Mouse (Mus musculus): Measurements from ENCODE around the gene Zmym6. TPM values are rescaled to one million over a fixed set of nuclear protein-coding genes. Genes with fewer than 3 reads are reported as not detected.

Gene Zmym6
- polyA plus RNA-seq, 2 experiments = 18.7 to 34.4 TPM

DNA sequence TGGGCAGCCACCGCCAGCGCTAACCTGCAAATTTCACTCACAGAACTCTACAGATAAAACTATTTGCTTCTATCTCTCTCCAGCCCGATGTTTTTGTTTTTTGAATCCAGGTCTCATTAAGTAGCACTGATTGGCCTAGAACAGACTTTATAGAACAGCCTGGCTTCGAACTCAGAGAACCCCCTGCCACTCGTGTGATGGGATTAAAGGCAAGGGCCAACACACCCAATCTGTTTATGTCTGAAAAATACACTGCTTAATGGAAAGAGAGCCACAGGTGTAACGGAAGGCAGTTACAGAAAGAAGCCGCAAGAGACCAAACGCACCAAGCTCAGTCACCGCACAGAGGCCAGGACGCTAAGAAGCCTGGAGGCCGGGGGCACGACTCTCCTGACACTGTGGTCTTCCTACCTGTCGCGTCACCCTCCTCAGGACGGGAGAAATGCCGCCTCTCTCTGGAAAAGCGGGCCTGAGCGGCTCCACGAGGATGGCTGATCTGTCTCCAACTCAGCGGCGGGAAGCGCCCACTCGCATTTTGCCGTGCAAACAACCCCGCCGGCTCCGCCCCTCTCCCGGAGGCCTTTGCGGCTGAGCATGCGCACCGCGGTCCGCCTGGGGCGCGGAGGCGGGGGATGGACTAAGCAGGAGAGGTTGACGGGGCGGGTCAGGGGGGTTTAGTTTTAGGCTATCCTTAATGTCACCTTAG lies 16.4 kb upstream of the Zmym6 start, which contains the start of gene Zmym1:
TSS of gene Zmym1 (minus strand) at position 568 of the 706 bp plus-strand sequence.
- H3K27ac ChIP-seq (replicated peaks; ENCODE audit: low read depth, low read length) = 0 out of 2 replicates have a peak within 1 kb of the TSS, but pooled peaks have one; percentile 29
- 2% methylated on average over 25 of the region's 38 CpGs for WGBS
- H3K27me3 ChIP-seq (ENCODE audit: control insufficient read depth, insufficient read depth, low read length) = no peaks in the 10 kb centered on the region
- peaks cover 21% of the 10 kb centered on the region for H3K36me3 ChIP-seq (ENCODE audit: control insufficient read depth, insufficient read depth, low read length)
- ATAC-seq (ENCODE audit: low FRiP score, low read depth) = peak; percentile 96
- peak within 1 kb of the TSS; percentile 80 for H3K4me2 ChIP-seq (replicated peaks; ENCODE audit: low read depth, low read length, severe bottlenecking)
- peak; percentile 46; the same call in 1 of the 2 replicates for TF ChIP-seq POLR2A (IDR thresholded peaks at IDR 0.05; ENCODE audit: borderline replicate concordance, extremely low read depth, insufficient read depth, insufficient read length)
- peak within 1 kb of the TSS; percentile 77 for H3K9ac ChIP-seq (ENCODE audit: low read depth, low read length, severe bottlenecking)
- no peaks in the 10 kb centered on the region for H3K4me1 ChIP-seq (ENCODE audit: control insufficient read depth, insufficient read depth, low read length)
- H3K9me3 ChIP-seq (ENCODE audit: control insufficient read depth, low read length) = 0 out of 2 replicates have a peak, but pooled peaks cover 3% of the 10 kb centered on the region
- peak; percentile 84 for DNase-seq (ENCODE audit: low spot score)
- peak within 1 kb of the TSS; percentile 80 for H3K4me3 ChIP-seq (replicated peaks; ENCODE audit: low read length)

DNA sequence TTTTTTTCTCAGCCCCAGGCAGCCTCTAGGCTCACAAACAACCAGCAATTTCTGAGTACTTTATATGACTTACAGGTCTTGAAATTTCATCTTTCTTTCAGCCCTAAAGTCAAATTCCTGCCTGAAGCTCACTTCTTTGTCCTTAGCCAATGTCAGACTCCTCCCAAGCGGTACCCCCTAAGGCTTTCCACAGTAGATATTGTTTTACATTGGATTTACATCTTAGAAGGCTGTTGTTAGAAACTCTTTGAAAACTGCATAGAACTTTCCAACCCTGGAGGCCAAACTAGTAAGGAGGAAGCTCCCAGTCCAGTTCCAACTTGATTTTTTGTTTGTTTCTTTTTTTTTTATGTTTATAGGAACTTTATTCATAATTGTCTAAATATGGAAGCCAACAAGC lies 13.1 kb upstream of the Zmym6 start:
- Histone ChIP-seq H3K4me1 (ENCODE audit: control insufficient read depth, insufficient read depth, low read length) (no peaks in the 10 kb centered on the region), H3K36me3 (ENCODE audit: control insufficient read depth, insufficient read depth, low read length) (peaks cover 4% of the 10 kb centered on the region; the same call in 1 of the 2 replicates), H3K27me3 (ENCODE audit: control insufficient read depth, insufficient read depth, low read length) (no peaks in the 10 kb centered on the region), H3K4me2 (replicated peaks; ENCODE audit: low read depth, low read length, severe bottlenecking) (no peak overlapping the region), H3K4me3 (replicated peaks; ENCODE audit: low read length) (no peak overlapping the region), H3K9me3 (ENCODE audit: control insufficient read depth, low read length) (0 out of 2 replicates have a peak, but pooled peaks cover 3% of the 10 kb centered on the region), H3K27ac (replicated peaks; ENCODE audit: low read depth, low read length) (no peak overlapping the region), H3K9ac (ENCODE audit: low read depth, low read length, severe bottlenecking) (no peak overlapping the region)
- no peak for ATAC-seq (ENCODE audit: low FRiP score, low read depth)
- 45% methylated on average over 1 of the region's 1 CpGs for WGBS
- TF ChIP-seq POLR2A (IDR thresholded peaks at IDR 0.05; ENCODE audit: borderline replicate concordance, extremely low read depth, insufficient read depth, insufficient read length) = no peak
- DNase-seq (ENCODE audit: low spot score) = no peak

DNA sequence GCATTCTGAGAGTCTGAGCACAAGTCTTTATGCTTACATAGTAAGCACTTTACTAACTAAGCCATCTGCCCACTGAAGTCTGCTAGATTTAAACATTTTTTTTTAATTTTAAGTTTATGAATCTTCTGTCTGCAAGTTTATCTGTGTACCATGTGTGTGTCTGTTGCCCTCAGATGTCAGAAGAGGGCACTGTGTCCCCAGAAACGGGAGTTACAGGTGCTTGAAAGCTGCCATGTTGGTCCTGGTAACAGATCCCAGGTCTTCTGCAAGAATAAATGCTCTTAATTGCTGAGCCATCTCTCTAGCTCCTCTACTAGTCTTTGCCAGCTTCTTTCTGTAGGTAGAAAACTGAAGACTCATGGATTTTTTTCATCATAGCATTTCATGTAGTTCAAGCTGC lies 2.3 kb upstream of the Zmym6 start:
- WGBS = 63% methylated on average over 1 of the region's 1 CpGs
- Histone ChIP-seq H3K9ac (ENCODE audit: low read depth, low read length, severe bottlenecking) (no peak overlapping the region), H3K27me3 (ENCODE audit: control insufficient read depth, insufficient read depth, low read length) (no peaks in the 10 kb centered on the region), H3K27ac (replicated peaks; ENCODE audit: low read depth, low read length) (no peak overlapping the region), H3K4me3 (replicated peaks; ENCODE audit: low read length) (no peak overlapping the region), H3K4me2 (replicated peaks; ENCODE audit: low read depth, low read length, severe bottlenecking) (no peak overlapping the region), H3K36me3 (ENCODE audit: control insufficient read depth, insufficient read depth, low read length) (no peaks in the 10 kb centered on the region), H3K4me1 (ENCODE audit: control insufficient read depth, insufficient read depth, low read length) (peaks cover 6% of the 10 kb centered on the region), H3K9me3 (ENCODE audit: control insufficient read depth, low read length) (no peaks in the 10 kb centered on the region)
- no peak for TF ChIP-seq POLR2A (IDR thresholded peaks at IDR 0.05; ENCODE audit: borderline replicate concordance, extremely low read depth, insufficient read depth, insufficient read length)
- DNase-seq (ENCODE audit: low spot score) = no peak
- no peak for ATAC-seq (ENCODE audit: low FRiP score, low read depth)

DNA sequence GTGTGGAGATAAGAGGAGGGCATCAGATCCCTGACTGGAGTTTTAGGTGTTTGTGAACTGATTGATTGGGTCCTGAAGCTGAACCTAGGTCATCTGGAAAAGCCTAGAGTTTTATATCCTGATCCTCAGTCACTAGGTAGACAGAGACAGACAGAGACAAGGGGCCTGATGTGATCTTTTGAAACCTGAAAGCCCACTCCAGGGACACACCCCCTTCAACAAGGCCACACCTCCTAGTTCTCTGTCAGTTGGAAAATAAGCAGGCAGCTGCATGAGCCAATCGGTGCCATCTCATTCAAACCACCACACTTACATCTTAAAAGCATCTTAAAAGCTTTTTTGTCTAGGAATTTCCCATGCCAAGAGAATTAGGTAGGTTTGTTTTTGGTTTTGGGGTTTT lies 3.6 kb downstream of the Zmym6 start:
- no peak overlapping the region for H3K4me2 ChIP-seq (replicated peaks; ENCODE audit: low read depth, low read length, severe bottlenecking)
- H3K9ac ChIP-seq (ENCODE audit: low read depth, low read length, severe bottlenecking) = no peak overlapping the region
- H3K4me3 ChIP-seq (replicated peaks; ENCODE audit: low read length) = no peak overlapping the region
- no peak for DNase-seq (ENCODE audit: low spot score)
- peaks cover 6% of the 10 kb centered on the region for H3K4me1 ChIP-seq (ENCODE audit: control insufficient read depth, insufficient read depth, low read length)
- no peaks in the 10 kb centered on the region for H3K27me3 ChIP-seq (ENCODE audit: control insufficient read depth, insufficient read depth, low read length)
- peaks cover 4% of the 10 kb centered on the region; the same call in 1 of the 2 replicates for H3K36me3 ChIP-seq (ENCODE audit: control insufficient read depth, insufficient read depth, low read length)
- H3K9me3 ChIP-seq (ENCODE audit: control insufficient read depth, low read length) = no peaks in the 10 kb centered on the region
- no peak for ATAC-seq (ENCODE audit: low FRiP score, low read depth)
- H3K27ac ChIP-seq (replicated peaks; ENCODE audit: low read depth, low read length) = no peak overlapping the region
- no peak for TF ChIP-seq POLR2A (IDR thresholded peaks at IDR 0.05; ENCODE audit: borderline replicate concordance, extremely low read depth, insufficient read depth, insufficient read length)
- WGBS = 32% methylated on average over 1 of the region's 1 CpGs

DNA sequence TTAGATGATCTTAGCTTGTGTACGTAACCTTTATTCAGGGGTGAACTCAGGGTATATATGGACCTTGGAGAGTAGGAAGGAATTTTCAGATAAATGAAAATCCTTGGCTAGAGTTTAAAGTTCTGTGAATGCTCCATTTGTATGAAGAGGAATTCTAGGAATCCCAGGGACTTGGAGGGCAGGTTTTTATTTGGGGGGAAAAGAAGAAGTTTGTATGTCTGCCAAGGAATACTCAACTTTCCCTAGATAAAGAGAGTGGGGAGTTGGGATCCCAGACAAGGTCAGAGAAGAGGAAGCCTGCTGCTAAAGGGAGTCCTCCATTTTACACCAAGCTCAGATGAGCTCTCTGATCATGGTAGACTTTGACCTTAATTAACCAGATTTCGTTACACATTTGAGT lies 5.9 kb downstream of the Zmym6 start:
- Histone ChIP-seq H3K4me3 (replicated peaks; ENCODE audit: low read length) (no peak overlapping the region), H3K27ac (replicated peaks; ENCODE audit: low read depth, low read length) (no peak overlapping the region), H3K4me1 (ENCODE audit: control insufficient read depth, insufficient read depth, low read length) (peaks cover 2% of the 10 kb centered on the region), H3K9ac (ENCODE audit: low read depth, low read length, severe bottlenecking) (no peak overlapping the region), H3K9me3 (ENCODE audit: control insufficient read depth, low read length) (no peaks in the 10 kb centered on the region), H3K27me3 (ENCODE audit: control insufficient read depth, insufficient read depth, low read length) (no peaks in the 10 kb centered on the region), H3K4me2 (replicated peaks; ENCODE audit: low read depth, low read length, severe bottlenecking) (no peak overlapping the region), H3K36me3 (ENCODE audit: control insufficient read depth, insufficient read depth, low read length) (peaks cover 4% of the 10 kb centered on the region; the same call in 1 of the 2 replicates)
- 85% methylated on average over 2 of the region's 2 CpGs for whole genome bisulfite sequencing
- no peak for TF ChIP-seq POLR2A (IDR thresholded peaks at IDR 0.05; ENCODE audit: borderline replicate concordance, extremely low read depth, insufficient read depth, insufficient read length)
- no peak for DNase-seq (ENCODE audit: low spot score)
- no peak for ATAC-seq (ENCODE audit: low FRiP score, low read depth)

All from limb, embryonic 14.5 days (tissue).